Mouse (Mus musculus) embryo, embryonic 11.5 days (tissue): ENCODE measurements around the gene Gp1ba.
A peak's percentile ranks its signal among the peaks of the same experiment; 100 is the strongest.

Source experiments
- DNase-seq: peaks from one replicate; pipeline ENCODE4 v3.0.0-alpha.2; 2012; ENCODE audit warnings: low read depth, low spot score

Gene Gp1ba

GRCm38 (mm10) chr11:70653345-70654197 lies 14.6 kb downstream of the Gp1ba start:
- no peak for DNase-seq

- DNase-seq = peak; percentile 75
Observed at GRCm38 (mm10) chr11:70654198-70654922, 15.4 kb downstream of the Gp1ba start, which contains the start of gene Pfn1. Pfn1 (minus strand) TSS chr11:70654644.

GRCm38 (mm10) chr11:70654923-70655570 lies 16.1 kb downstream of the Gp1ba start:
- peak; percentile 59 for DNase-seq

- DNase-seq = no peak
Observed at GRCm38 (mm10) chr11:70655571-70656455, 16.9 kb downstream of the Gp1ba start.

- no peak for DNase-seq
Observed at GRCm38 (mm10) chr11:70656456-70656927, 17.6 kb downstream of the Gp1ba start.

- no peak for DNase-seq
Observed at GRCm38 (mm10) chr11:70656964-70657363, 18.0 kb downstream of the Gp1ba start, which contains the start of gene Eno3. Eno3 (plus strand) TSS chr11:70657202.

GRCm38 (mm10) chr11:70657573-70657972 lies 18.7 kb downstream of the Gp1ba start:
- no peak for DNase-seq

- no peak for DNase-seq
Observed at GRCm38 (mm10) chr11:70657991-70658390, 19.1 kb downstream of the Gp1ba start.

GRCm38 (mm10) chr11:70658521-70658920 lies 19.6 kb downstream of the Gp1ba start:
- no peak for DNase-seq

GRCm38 (mm10) chr11:70658942-70659341 lies 20.0 kb downstream of the Gp1ba start:
- no peak for DNase-seq

- DNase-seq = no peak
Observed at GRCm38 (mm10) chr11:70660571-70660970, 21.6 kb downstream of the Gp1ba start.

- no peak for DNase-seq
Observed at GRCm38 (mm10) chr11:70663101-70663500, 24.2 kb downstream of the Gp1ba start.

- DNase-seq = no peak
Observed at GRCm38 (mm10) chr11:70663957-70664356, 25.0 kb downstream of the Gp1ba start.

GRCm38 (mm10) chr11:70664741-70665140 lies 25.8 kb downstream of the Gp1ba start:
- no peak for DNase-seq

GRCm38 (mm10) chr11:70666687-70667086 lies 27.8 kb downstream of the Gp1ba start:
- no peak for DNase-seq

- DNase-seq = no peak
Observed at GRCm38 (mm10) chr11:70667271-70668150, 28.6 kb downstream of the Gp1ba start.

GRCm38 (mm10) chr11:70668335-70668770 lies 29.4 kb downstream of the Gp1ba start:
- no peak for DNase-seq

- peak; percentile 96 for DNase-seq
Observed at GRCm38 (mm10) chr11:70668771-70669505, 30.0 kb downstream of the Gp1ba start, which contains the start of gene Spag7. Spag7 (minus strand) TSS chr11:70669416.
